Mouse (Mus musculus) CD4-positive, CD25-positive, alpha-beta regulatory T cell, adult 2 months (primary cell): ENCODE results near the gene Gm42957.
A peak's percentile ranks its signal among the peaks of the same experiment; 100 is the strongest.
"Not testable (repeated sequence)": the region's sequence is repeated elsewhere in the genome, so short reads cannot be mapped to it uniquely, and the experiment has no call there.

Source experiments
- DNase-seq: peaks from one replicate; pipeline ENCODE4 v3.0.0-alpha.2; 2012; ENCODE audit warnings: low read depth, low spot score

Gm42957 gene

GRCm38 (mm10) chr3:96623201-96623600 is 12.1 kb upstream of the Gm42957 start:
- no peak for DNase-seq

GRCm38 (mm10) chr3:96629729-96630600 is 5.3 kb upstream of the Gm42957 start, which contains the start of gene Rbm8a:
TSS of gene Rbm8a (plus strand) at chr3:96629933.
- DNase-seq: peak; percentile 97

- no peak for DNase-seq
Measured at GRCm38 (mm10) chr3:96632058-96632457, 3.2 kb upstream of the Gm42957 start.

- no peak for DNase-seq
Measured at GRCm38 (mm10) chr3:96634015-96634414, 1.3 kb upstream of the Gm42957 start.

GRCm38 (mm10) chr3:96635906-96636305 is 632 bp downstream of the Gm42957 start:
- DNase-seq: no peak

GRCm38 (mm10) chr3:96636448-96636847 is 1.2 kb downstream of the Gm42957 start:
- no peak for DNase-seq

GRCm38 (mm10) chr3:96639219-96639618 is 3.9 kb downstream of the Gm42957 start:
- peak; percentile 84 for DNase-seq

- DNase-seq: peak; percentile 51
Measured at GRCm38 (mm10) chr3:96645018-96645649, 9.9 kb downstream of the Gm42957 start, which contains the start of gene Itga10. TSS of gene Itga10 (plus strand) at chr3:96645584.

GRCm38 (mm10) chr3:96647365-96647764 is 12.1 kb downstream of the Gm42957 start:
- no peak for DNase-seq

- no peak for DNase-seq
Measured at GRCm38 (mm10) chr3:96660901-96661300, 25.6 kb downstream of the Gm42957 start.

- no peak for DNase-seq
Measured at GRCm38 (mm10) chr3:96662731-96663316, 27.6 kb downstream of the Gm42957 start.

- DNase-seq: peak; percentile 77
Measured at GRCm38 (mm10) chr3:96663432-96664239, 28.4 kb downstream of the Gm42957 start.

- not testable (repeated sequence) for DNase-seq
Measured at GRCm38 (mm10) chr3:96665732-96666363, 30.6 kb downstream of the Gm42957 start.

GRCm38 (mm10) chr3:96666916-96667315 is 31.6 kb downstream of the Gm42957 start:
- no peak for DNase-seq

- peak; percentile 65 for DNase-seq
Measured at GRCm38 (mm10) chr3:96667316-96667715, 32.0 kb downstream of the Gm42957 start.

GRCm38 (mm10) chr3:96668424-96669067 is 33.3 kb downstream of the Gm42957 start:
- DNase-seq: no peak

GRCm38 (mm10) chr3:96669727-96670468 is 34.6 kb downstream of the Gm42957 start, which contains the start of gene Ankrd35:
TSS of gene Ankrd35 (plus strand) at chr3:96670131.
- peak; percentile 91 for DNase-seq

GRCm38 (mm10) chr3:96671519-96671918 is 36.2 kb downstream of the Gm42957 start:
- no peak for DNase-seq

GRCm38 (mm10) chr3:96673514-96673913 is 38.2 kb downstream of the Gm42957 start:
- DNase-seq: no peak

GRCm38 (mm10) chr3:96674442-96674841 is 39.2 kb downstream of the Gm42957 start:
- no peak for DNase-seq
